Mouse (Mus musculus): ENCODE data around the gene Crtc2. TPM values are rescaled to one million over a fixed set of nuclear protein-coding genes. Genes with fewer than 3 reads are reported as not detected.

Gene Crtc2
- polyA plus RNA-seq, 1 experiment, result 32.4 TPM

GRCm38 (mm10) chr3:90254419-90255193, 643 bp downstream of the Crtc2 start:
- Histone ChIP-seq H3K9ac (ENCODE audit: low read depth, poor library complexity, severe bottlenecking) (peak overlapping the region; percentile 73), H3K27me3 (ENCODE audit: control insufficient read depth, insufficient read depth, low read length, poor library complexity, severe bottlenecking) (no peaks in the 10 kb centered on the region), H3K4me3 (ENCODE audit: low read depth, low read length) (peak overlapping the region; percentile 90), H3K9me3 (replicated peaks; ENCODE audit: control insufficient read depth, insufficient read depth, low read length, poor library complexity, severe bottlenecking) (no peaks in the 10 kb centered on the region), H3K4me1 (ENCODE audit: control insufficient read depth, insufficient read depth, low read length) (no peaks in the 10 kb centered on the region), H3K36me3 (ENCODE audit: control insufficient read depth, insufficient read depth, low read length, poor library complexity, severe bottlenecking) (peaks cover 20% of the 10 kb centered on the region), H3K27ac (ENCODE audit: insufficient read depth, low read length) (0 out of 2 replicates have a peak overlapping the region, but pooled peaks have one; percentile 12)
- no peak for TF ChIP-seq EP300 (IDR thresholded peaks at IDR 0.05; ENCODE audit: insufficient read depth, low read depth, low read length)
- TF ChIP-seq POLR2A (IDR thresholded peaks at IDR 0.05; ENCODE audit: insufficient read depth, low read length), result no peak
- TF ChIP-seq CTCF (IDR thresholded peaks at IDR 0.05; ENCODE audit: low read depth, low read length), result no peak

GRCm38 (mm10) chr3:90255194-90255565, 1.2 kb downstream of the Crtc2 start:
- H3K27me3 ChIP-seq (ENCODE audit: control insufficient read depth, insufficient read depth, low read length, poor library complexity, severe bottlenecking), result no peaks in the 10 kb centered on the region
- no peaks in the 10 kb centered on the region for H3K4me1 ChIP-seq (ENCODE audit: control insufficient read depth, insufficient read depth, low read length)
- 0 out of 2 replicates have a peak overlapping the region, but pooled peaks have one; percentile 12 for H3K27ac ChIP-seq (ENCODE audit: insufficient read depth, low read length)
- H3K36me3 ChIP-seq (ENCODE audit: control insufficient read depth, insufficient read depth, low read length, poor library complexity, severe bottlenecking), result peaks cover 23% of the 10 kb centered on the region
- peak overlapping the region; percentile 90 for H3K4me3 ChIP-seq (ENCODE audit: low read depth, low read length)
- no peaks in the 10 kb centered on the region for H3K9me3 ChIP-seq (replicated peaks; ENCODE audit: control insufficient read depth, insufficient read depth, low read length, poor library complexity, severe bottlenecking)
- H3K9ac ChIP-seq (ENCODE audit: low read depth, poor library complexity, severe bottlenecking), result peak overlapping the region; percentile 73
- TF ChIP-seq CTCF (IDR thresholded peaks at IDR 0.05; ENCODE audit: low read depth, low read length) (no peak), POLR2A (IDR thresholded peaks at IDR 0.05; ENCODE audit: insufficient read depth, low read length) (no peak), EP300 (IDR thresholded peaks at IDR 0.05; ENCODE audit: insufficient read depth, low read depth, low read length) (no peak)

GRCm38 (mm10) chr3:90255784-90256353, 1.9 kb downstream of the Crtc2 start:
- TF ChIP-seq POLR2A (IDR thresholded peaks at IDR 0.05; ENCODE audit: insufficient read depth, low read length) (no peak), CTCF (IDR thresholded peaks at IDR 0.05; ENCODE audit: low read depth, low read length) (no peak), EP300 (IDR thresholded peaks at IDR 0.05; ENCODE audit: insufficient read depth, low read depth, low read length) (no peak)
- H3K4me1 ChIP-seq (ENCODE audit: control insufficient read depth, insufficient read depth, low read length), result no peaks in the 10 kb centered on the region
- H3K9ac ChIP-seq (ENCODE audit: low read depth, poor library complexity, severe bottlenecking), result no peak overlapping the region
- H3K36me3 ChIP-seq (ENCODE audit: control insufficient read depth, insufficient read depth, low read length, poor library complexity, severe bottlenecking), result peaks cover 21% of the 10 kb centered on the region
- H3K4me3 ChIP-seq (ENCODE audit: low read depth, low read length), result no peak overlapping the region
- no peaks in the 10 kb centered on the region for H3K27me3 ChIP-seq (ENCODE audit: control insufficient read depth, insufficient read depth, low read length, poor library complexity, severe bottlenecking)
- H3K9me3 ChIP-seq (replicated peaks; ENCODE audit: control insufficient read depth, insufficient read depth, low read length, poor library complexity, severe bottlenecking), result no peaks in the 10 kb centered on the region
- no peak overlapping the region for H3K27ac ChIP-seq (ENCODE audit: insufficient read depth, low read length)

- Histone ChIP-seq H3K27me3 (ENCODE audit: control insufficient read depth, insufficient read depth, low read length, poor library complexity, severe bottlenecking) (no peaks in the 10 kb centered on the region), H3K36me3 (ENCODE audit: control insufficient read depth, insufficient read depth, low read length, poor library complexity, severe bottlenecking) (peaks cover 15% of the 10 kb centered on the region; the same call in 1 of the 2 replicates), H3K9ac (ENCODE audit: low read depth, poor library complexity, severe bottlenecking) (no peak overlapping the region), H3K4me3 (ENCODE audit: low read depth, low read length) (no peak overlapping the region), H3K9me3 (replicated peaks; ENCODE audit: control insufficient read depth, insufficient read depth, low read length, poor library complexity, severe bottlenecking) (no peaks in the 10 kb centered on the region), H3K4me1 (ENCODE audit: control insufficient read depth, insufficient read depth, low read length) (no peaks in the 10 kb centered on the region), H3K27ac (ENCODE audit: insufficient read depth, low read length) (no peak overlapping the region)
- TF ChIP-seq POLR2A (IDR thresholded peaks at IDR 0.05; ENCODE audit: insufficient read depth, low read length), result no peak
- TF ChIP-seq EP300 (IDR thresholded peaks at IDR 0.05; ENCODE audit: insufficient read depth, low read depth, low read length), result no peak
- TF ChIP-seq CTCF (IDR thresholded peaks at IDR 0.05; ENCODE audit: low read depth, low read length), result no peak
Measured at GRCm38 (mm10) chr3:90256731-90257530, 3.0 kb downstream of the Crtc2 start.

- no peak overlapping the region for H3K27ac ChIP-seq (ENCODE audit: insufficient read depth, low read length)
- H3K27me3 ChIP-seq (ENCODE audit: control insufficient read depth, insufficient read depth, low read length, poor library complexity, severe bottlenecking), result no peaks in the 10 kb centered on the region
- no peaks in the 10 kb centered on the region for H3K9me3 ChIP-seq (replicated peaks; ENCODE audit: control insufficient read depth, insufficient read depth, low read length, poor library complexity, severe bottlenecking)
- peaks cover 15% of the 10 kb centered on the region for H3K36me3 ChIP-seq (ENCODE audit: control insufficient read depth, insufficient read depth, low read length, poor library complexity, severe bottlenecking)
- H3K9ac ChIP-seq (ENCODE audit: low read depth, poor library complexity, severe bottlenecking), result no peak overlapping the region
- H3K4me1 ChIP-seq (ENCODE audit: control insufficient read depth, insufficient read depth, low read length), result no peaks in the 10 kb centered on the region
- TF ChIP-seq EP300 (IDR thresholded peaks at IDR 0.05; ENCODE audit: insufficient read depth, low read depth, low read length) (no peak), POLR2A (IDR thresholded peaks at IDR 0.05; ENCODE audit: insufficient read depth, low read length) (no peak), CTCF (IDR thresholded peaks at IDR 0.05; ENCODE audit: low read depth, low read length) (no peak)
- no peak overlapping the region for H3K4me3 ChIP-seq (ENCODE audit: low read depth, low read length)
Measured at GRCm38 (mm10) chr3:90258521-90258920, 4.6 kb downstream of the Crtc2 start.

Measured in ES-Bruce4 (cell line).